Mouse (Mus musculus) heart, postnatal 0 days (tissue): ENCODE results near the gene Abr.

ENCODE experiments used
- CTCF ChIP-seq: IDR thresholded peaks from 2 replicates; pipeline ENCODE4 v1.5.1; 2016; ENCODE audit warnings: antibody characterized with exemption, control low read depth, low read depth
- EP300 ChIP-seq: IDR thresholded peaks from 2 replicates; pipeline ENCODE4 v1.6.1; 2016; ENCODE audit warnings: antibody characterized with exemption, low read depth

GRCm38 (mm10) chr11:76506514-76507228 lies 115.4 kb downstream of the Abr start:
- TF ChIP-seq CTCF: peak; percentile 93
- no peak for TF ChIP-seq EP300
